Mouse (Mus musculus): Measurements from ENCODE around the gene Glipr1l1. TPM values are rescaled to one million over a fixed set of nuclear protein-coding genes. Genes with fewer than 3 reads are reported as not detected.
"Not testable (repeated sequence)": the region's sequence is repeated elsewhere in the genome, so short reads cannot be mapped to it uniquely, and the experiment has no call there.

Gene Glipr1l1
- total RNA-seq (2021): not detected

DNA sequence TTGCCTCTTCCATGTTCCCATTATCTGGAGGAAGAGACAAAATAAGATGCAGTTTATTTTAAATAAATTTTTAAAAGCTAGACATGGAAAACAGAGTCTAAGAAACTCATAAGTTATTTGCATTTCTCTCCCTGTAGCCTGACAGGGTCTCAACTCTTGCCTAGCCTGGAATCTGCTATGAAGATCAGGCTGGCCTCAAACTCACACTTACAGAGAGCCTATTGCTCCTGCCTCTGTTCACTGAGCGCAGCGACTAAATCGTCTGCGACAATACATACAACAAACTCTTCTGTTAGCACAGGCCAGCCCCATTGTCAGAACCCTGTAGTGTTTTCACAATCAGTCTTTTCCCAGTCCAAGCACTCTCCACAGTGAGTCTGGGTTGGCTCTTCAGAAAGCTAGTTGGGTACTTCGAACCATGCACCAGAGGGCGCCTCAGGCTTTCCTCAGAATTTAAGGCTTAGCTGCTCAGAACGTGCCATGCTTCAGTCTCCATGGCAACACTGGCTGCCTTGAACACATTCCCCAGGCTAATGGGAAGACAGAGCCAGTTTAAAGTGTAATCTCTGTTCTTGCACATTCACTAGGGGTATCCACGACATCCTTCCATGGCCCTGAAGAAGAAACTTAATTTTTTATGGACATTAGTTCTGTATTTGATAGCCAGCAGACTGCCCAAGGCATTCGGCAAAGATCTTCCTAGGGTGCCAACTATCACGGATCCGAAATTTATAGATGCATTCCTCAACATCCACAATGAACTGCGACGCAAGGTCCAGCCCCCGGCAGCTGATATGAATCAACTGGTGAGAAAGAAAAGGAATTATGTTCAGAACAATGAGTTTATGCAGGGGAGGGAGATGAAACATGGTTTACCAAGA, at the start of gene Glipr1l1:
TSS of gene Glipr1l1 (plus strand) at position 488 of the 881 bp plus-strand sequence.
- intact Hi-C loops (cut with DNase I): loop anchor here (5.0 to 10.0 kb wide), 2 partner anchors 102 to 735 kb away; partner anchors contain the start of genes Caps2 and Glipr1l3
- peak; percentile 81 for DNase-seq

GRCm38 (mm10) chr10:112023585-112023984, 36.4 kb upstream of the Glipr1l1 start:
- intact Hi-C loops (cut with DNase I): no loop called here
- DNase-seq: no peak

DNA sequence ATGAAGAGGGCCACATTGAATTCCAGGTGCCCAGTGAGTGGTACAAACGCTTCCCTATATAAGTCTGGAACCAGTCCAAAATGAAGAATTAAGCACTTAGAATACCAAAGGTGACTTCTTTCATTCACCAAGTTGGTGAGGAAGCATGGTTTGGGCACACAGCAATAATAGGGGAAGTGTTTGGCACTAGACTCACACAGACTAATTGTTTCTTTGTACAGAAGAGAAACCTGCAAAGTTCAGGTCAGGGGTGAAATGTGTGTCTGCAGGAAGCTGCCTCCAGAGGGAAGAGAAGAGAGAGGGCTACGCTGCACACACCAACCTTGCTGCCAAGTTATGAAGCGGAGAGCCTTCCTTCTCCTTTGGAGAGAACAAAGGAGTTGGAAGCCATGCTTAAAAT, 31.3 kb upstream of the Glipr1l1 start:
- intact Hi-C loops (cut with DNase I); DNase-seq: not testable (repeated sequence)

GRCm38 (mm10) chr10:112043523-112043922, 16.5 kb upstream of the Glipr1l1 start:
- DNase-seq; intact Hi-C loops (cut with DNase I): not testable (repeated sequence)

DNA sequence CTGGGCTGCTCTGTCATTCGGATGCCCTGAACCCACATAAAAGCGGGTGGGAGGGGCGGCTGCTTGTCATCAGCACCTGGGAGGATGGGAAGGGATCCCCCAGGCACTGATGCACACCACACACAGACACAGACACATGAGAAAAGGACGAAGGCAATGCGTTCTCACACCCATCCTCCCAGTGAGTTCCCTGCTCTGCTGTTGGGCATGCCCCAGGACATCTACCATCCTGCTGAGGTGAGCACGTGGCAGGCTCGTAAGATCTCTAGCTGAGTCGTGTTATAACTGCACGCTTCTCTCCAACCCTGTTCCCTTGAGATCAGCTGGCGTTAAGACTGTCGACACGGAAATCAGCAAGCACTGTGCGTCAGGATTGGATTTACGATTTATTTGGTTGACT, 15.7 kb upstream of the Glipr1l1 start:
- intact Hi-C loops (cut with DNase I); DNase-seq: not testable (repeated sequence)

GRCm38 (mm10) chr10:112051220-112051619, 8.8 kb upstream of the Glipr1l1 start:
- no peak for DNase-seq
- intact Hi-C loops (cut with DNase I): no loop called here

- intact Hi-C loops (cut with DNase I): not testable (repeated sequence)
- peak; percentile 14 for DNase-seq
Measured at GRCm38 (mm10) chr10:112051956-112052355, 8.0 kb upstream of the Glipr1l1 start.

GRCm38 (mm10) chr10:112060583-112060934, 570 bp downstream of the Glipr1l1 start:
- intact Hi-C loops (cut with DNase I): loop anchor here (5.0 to 10.0 kb wide), 2 partner anchors 102 to 734 kb away; partner anchors contain the start of genes Caps2 and Glipr1l3
- DNase-seq: not testable (repeated sequence)

GRCm38 (mm10) chr10:112080044-112080443, 20.1 kb downstream of the Glipr1l1 start:
- intact Hi-C loops (cut with DNase I): no loop called here
- no peak for DNase-seq

GRCm38 (mm10) chr10:112083157-112083556, 23.2 kb downstream of the Glipr1l1 start, which contains the start of gene Glipr1l2:
Gene Glipr1l2 (plus strand): TSS chr10:112083354.
- no peak for DNase-seq
- intact Hi-C loops (cut with DNase I): no loop called here

DNA sequence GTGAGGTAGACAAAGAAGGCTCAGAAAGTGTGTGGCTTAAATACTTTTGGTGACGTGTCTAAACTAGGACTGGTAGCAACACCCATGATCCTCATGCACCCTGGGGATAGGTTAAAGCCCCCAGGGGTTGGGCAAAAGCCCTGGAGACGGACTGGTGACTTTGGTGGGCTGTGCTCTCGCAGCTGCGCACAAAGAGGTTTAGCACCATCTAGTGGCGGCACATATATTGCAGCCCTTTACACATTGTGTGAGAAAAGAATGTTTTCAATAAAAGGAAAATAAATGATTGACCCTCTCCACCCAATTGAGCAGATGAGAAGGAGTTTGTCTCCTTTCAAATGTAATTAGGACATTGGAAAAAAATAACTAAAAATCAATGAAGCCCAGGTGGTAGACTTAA, 45.8 kb downstream of the Glipr1l1 start:
- intact Hi-C loops (cut with DNase I): loop anchor here (10.0 kb wide), 1 partner anchor 121 kb away; no protein-coding TSS in a partner anchor
- DNase-seq: peak; percentile 48

- no peak for DNase-seq
Measured at GRCm38 (mm10) chr10:112110401-112110800, 50.4 kb downstream of the Glipr1l1 start.

GRCm38 (mm10) chr10:112125090-112125489, 65.1 kb downstream of the Glipr1l1 start:
- DNase-seq; intact Hi-C loops (cut with DNase I): not testable (repeated sequence)

More at GRCm38 (mm10) chr10:112110401-112110800, 50.4 kb downstream of the Glipr1l1 start:
- intact Hi-C loops (cut with DNase I): no loop called here

- intact Hi-C loops (cut with DNase I); DNase-seq: not testable (repeated sequence)
Measured at GRCm38 (mm10) chr10:112127682-112128230, 67.8 kb downstream of the Glipr1l1 start.

Other genes starting within 250 kb of the Glipr1l1 start
- 10 to 100 TPM; 32.7 to 35.8 TPM for gene Krr1, start 87.5 kb upstream of the Glipr1l1 start, total RNA-seq (2021)
- gene Glipr1, start 57.6 kb upstream of the Glipr1l1 start, total RNA-seq (2021): under 1 TPM in 1 of 2 experiments, not detected in 1; 0.85 TPM
- not detected for gene Glipr1l2, start 23.2 kb downstream of the Glipr1l1 start, total RNA-seq (2021)
- gene Glipr1l3, start 100.1 kb downstream of the Glipr1l1 start, total RNA-seq (2021): not detected
- gene Caps2, start 103.4 kb downstream of the Glipr1l1 start, total RNA-seq (2021): 1 to 10 TPM in 1 of 2 experiments, under 1 TPM in 1; 0.48 to 1.0 TPM
- gene Kcnc2, start 210.9 kb downstream of the Glipr1l1 start, total RNA-seq (2021): 10 to 100 TPM; 24.4 to 24.9 TPM